15 mouse cellular contexts compared by ENCODE assay signal in genomic region chr4:141623037-141623436, GRCm38 (mm10). TPM values are rescaled to one million over a fixed set of nuclear protein-coding genes. Genes with fewer than 3 reads are reported as not detected.
A peak's percentile ranks its signal among the peaks of the same experiment; 100 is the strongest.
DNase-seq lines count a peak whose midpoint lies in the region; ATAC-seq and TF ChIP-seq lines count a peak whose summit lies in the region.
"Had no signal": no experiment of that assay in that cellular context is flagged by ENCODE, and none has a peak within 500 bp of the region (broad histone marks: within the 10 kb centered on the region; RNA-seq: fewer than 3 reads in every experiment).

No protein-coding gene starts in this region.

- peak; percentile 77 for TF ChIP-seq POLR2A in liver, adult 2 months (IDR thresholded peaks at IDR 0.05; ENCODE audit: extremely low read depth, insufficient read depth, low read length)

- H3K27ac ChIP-seq in heart, embryonic 15.5 days: peak overlapping the region; percentile 56
- H3K27ac ChIP-seq in liver, adult 2 months (replicated peaks; ENCODE audit: insufficient read depth, low read depth, low read length): peak overlapping the region; percentile 91
- H3K27ac ChIP-seq in liver, embryonic 11.5 days (ENCODE audit: low read depth, low read length): no peak overlapping the region
- H3K27ac ChIP-seq in intestine, embryonic 15.5 days: peak overlapping the region; percentile 51; the same call in 1 of the 2 replicates
- H3K27ac ChIP-seq: stomach, embryonic 15.5 days had no signal

- no peak for DNase-seq in heart, adult 18-20 months
- peak; percentile 94 for DNase-seq in liver, adult 2 months (ENCODE audit: extremely low read depth, low read depth, low spot score)
- DNase-seq in liver, embryonic 11.5 days (ENCODE audit: low spot score): no peak
- DNase-seq in kidney, postnatal 25 days: peak; percentile 78 to 91
- DNase-seq in layer of hippocampus, adult 18-20 months (ENCODE audit: low spot score in 2 of 2): no peak
- DNase-seq: cerebellum, adult 9-10 months; lung, embryonic 14.5 days; right cerebral cortex, postnatal 4 days had no signal

- TF ChIP-seq CTCF in liver, adult 2 months (IDR thresholded peaks at IDR 0.05; ENCODE audit: low read depth, low read length): no peak

- no peaks in the 10 kb centered on the region for H3K9me3 ChIP-seq in heart, embryonic 15.5 days (replicated peaks)
- no peaks in the 10 kb centered on the region for H3K9me3 ChIP-seq in liver, embryonic 11.5 days (ENCODE audit: control insufficient read depth, low read length)
- H3K9me3 ChIP-seq in intestine, embryonic 15.5 days: no peaks in the 10 kb centered on the region
- H3K9me3 ChIP-seq: stomach, embryonic 15.5 days had no signal

- peaks cover 28% of the 10 kb centered on the region for H3K4me1 ChIP-seq in heart, embryonic 15.5 days (replicated peaks)
- H3K4me1 ChIP-seq in liver, adult 2 months (ENCODE audit: control insufficient read depth, insufficient read depth, low read length): peaks cover 17% of the 10 kb centered on the region
- H3K4me1 ChIP-seq in liver, embryonic 11.5 days (replicated peaks; ENCODE audit: control insufficient read depth, insufficient read depth, low read length): peaks cover 6% of the 10 kb centered on the region; the same call in 1 of the 2 replicates
- peaks cover 19% of the 10 kb centered on the region for H3K4me1 ChIP-seq in intestine, embryonic 15.5 days (replicated peaks)

- peaks cover 8% of the 10 kb centered on the region; the same call in 1 of the 2 replicates for H3K79me2 ChIP-seq in liver, adult 2 months (ENCODE audit: control insufficient read depth, insufficient read depth, low read length)

- H3K4me3 ChIP-seq in heart, embryonic 15.5 days: no peak overlapping the region
- peak overlapping the region; percentile 77 for H3K4me3 ChIP-seq in liver, adult 2 months (ENCODE audit: insufficient read depth, low read depth, low read length)
- no peak overlapping the region for H3K4me3 ChIP-seq in liver, embryonic 11.5 days (ENCODE audit: low read depth, low read length)
- H3K4me3 ChIP-seq in intestine, embryonic 15.5 days (replicated peaks): peak overlapping the region; percentile 9; the same call in 1 of the 2 replicates
- H3K4me3 ChIP-seq: myocyte; stomach, embryonic 15.5 days had no signal

- H3K27me3 ChIP-seq in heart, embryonic 15.5 days: no peaks in the 10 kb centered on the region
- no peaks in the 10 kb centered on the region for H3K27me3 ChIP-seq in liver, adult 2 months (ENCODE audit: control insufficient read depth, insufficient read depth, low read length)
- H3K27me3 ChIP-seq in liver, embryonic 11.5 days (replicated peaks; ENCODE audit: control insufficient read depth, insufficient read depth, low read length): no peaks in the 10 kb centered on the region
- no peaks in the 10 kb centered on the region for H3K27me3 ChIP-seq in intestine, embryonic 15.5 days (replicated peaks)
- H3K27me3 ChIP-seq: stomach, embryonic 15.5 days had no signal

- no peak overlapping the region for H3K9ac ChIP-seq in heart, embryonic 15.5 days
- H3K9ac ChIP-seq in liver, adult 2 months (ENCODE audit: low read depth, low read length): peak overlapping the region; percentile 80
- H3K9ac ChIP-seq in liver, embryonic 11.5 days (ENCODE audit: low read depth, low read length): no peak overlapping the region
- H3K9ac ChIP-seq in intestine, embryonic 15.5 days: no peak overlapping the region
- H3K9ac ChIP-seq: lung, embryonic 14.5 days; stomach, embryonic 15.5 days had no signal

- no peak for ATAC-seq in heart, embryonic 15.5 days (replicated peaks; ENCODE audit: insufficient number of reproducible peaks, insufficient read depth, low FRiP score, low read depth)
- no peak for ATAC-seq in liver, embryonic 11.5 days (replicated peaks; ENCODE audit: low FRiP score)
- ATAC-seq in intestine, embryonic 15.5 days: peak; percentile 29
- no peak for ATAC-seq in inflammation-experienced regulatory T-cells, adult 6 months

- 81% methylated on average over 11 of the region's 11 CpGs for WGBS in heart, embryonic 15.5 days
- WGBS in liver, adult 2 months: 48% methylated on average over 11 of the region's 11 CpGs
- 82% methylated on average over 11 of the region's 11 CpGs for WGBS in liver, embryonic 11.5 days
- 61% methylated on average over 11 of the region's 11 CpGs for WGBS in intestine, embryonic 15.5 days

- H3K36me3 ChIP-seq in heart, embryonic 15.5 days: peaks cover 22% of the 10 kb centered on the region
- H3K36me3 ChIP-seq in liver, adult 2 months (ENCODE audit: control insufficient read depth, insufficient read depth, low read length): no peaks in the 10 kb centered on the region
- peaks cover 11% of the 10 kb centered on the region; the same call in 1 of the 2 replicates for H3K36me3 ChIP-seq in liver, embryonic 11.5 days (ENCODE audit: control insufficient read depth, insufficient read depth, low read length)
- H3K36me3 ChIP-seq in intestine, embryonic 15.5 days: peaks cover 14% of the 10 kb centered on the region

- no peak overlapping the region for H3K4me2 ChIP-seq in heart, embryonic 15.5 days
- no peak overlapping the region for H3K4me2 ChIP-seq in liver, embryonic 11.5 days
- peak overlapping the region; percentile 43 for H3K4me2 ChIP-seq in intestine, embryonic 15.5 days (replicated peaks)
- H3K4me2 ChIP-seq: lung, embryonic 14.5 days; stomach, embryonic 15.5 days had no signal

RNA-seq across cellular contexts. Expression of gene Slc25a34, which starts 0.6 kb away (rescaled TPM):
- polyA plus RNA-seq in heart, embryonic 15.5 days (2015; fragmentation: Nextera tagmentation; extraction: Ambion mirVana): 0.76 and 0.96 TPM in 2 replicates
- total RNA-seq in heart, adult 18-20 months (2021): 100 to 1,000 TPM; 109 to 132 TPM
- 10.2 and 10.6 TPM in 2 replicates for total RNA-seq in liver, adult 2 months (2014; rRNA removed)
- polyA plus RNA-seq in liver, adult 2 months (2012; rRNA removed): 5.1 and 10.3 TPM in 2 replicates
- not detected in 2 replicates for polyA plus RNA-seq in liver, embryonic 11.5 days (2014; fragmentation: Nextera tagmentation; extraction: Ambion mirVana)
- 3.3 and 4.3 TPM in 2 replicates for polyA plus RNA-seq in intestine, embryonic 15.5 days (2015; fragmentation: Nextera tagmentation; extraction: Ambion mirVana)
- polyA plus RNA-seq in inflammation-experienced regulatory T-cells, adult 6 months (2017; shearing (Covaris generic)): under 1 TPM in 1 of 3 experiments, not detected in 2; 0.13 TPM
- total RNA-seq in layer of hippocampus, adult 18-20 months (2021): 1 to 10 TPM; 4.1 to 4.2 TPM
- total RNA-seq: granulocyte monocyte progenitor cell, adult 5-6 weeks; megakaryocyte, adult 5-6 weeks had no signal
- polyA plus RNA-seq: lung, embryonic 14.5 days had no signal

RNA-seq across cellular contexts. Expression of gene Tmem82, which starts 4.6 kb away (rescaled TPM):
- polyA plus RNA-seq in heart, embryonic 15.5 days (2015; fragmentation: Nextera tagmentation; extraction: Ambion mirVana): 1.0 and 1.2 TPM in 2 replicates
- total RNA-seq in heart, adult 18-20 months (2021): 10 to 100 TPM; 18.7 to 20.7 TPM
- 9.3 and 12.6 TPM in 2 replicates for total RNA-seq in liver, adult 2 months (2014; rRNA removed)
- polyA plus RNA-seq in liver, adult 2 months (2012; rRNA removed): 34.7 and 39.5 TPM in 2 replicates
- polyA plus RNA-seq in liver, embryonic 11.5 days (2014; fragmentation: Nextera tagmentation; extraction: Ambion mirVana): 3.3 and 3.7 TPM in 2 replicates
- polyA plus RNA-seq in intestine, embryonic 15.5 days (2015; fragmentation: Nextera tagmentation; extraction: Ambion mirVana): 18.5 and 21.0 TPM in 2 replicates
- polyA plus RNA-seq in inflammation-experienced regulatory T-cells, adult 6 months (2017; shearing (Covaris generic)): under 1 TPM in 1 of 3 experiments, not detected in 2; 0.78 TPM
- total RNA-seq in layer of hippocampus, adult 18-20 months (2021): under 1 TPM; 0.32 to 0.51 TPM

RNA-seq across cellular contexts. Expression of gene Fblim1, which starts 17.1 kb away (rescaled TPM):
- 48.4 and 59.1 TPM in 2 replicates for polyA plus RNA-seq in heart, embryonic 15.5 days (2015; fragmentation: Nextera tagmentation; extraction: Ambion mirVana)
- total RNA-seq in heart, adult 18-20 months (2021): 100 to 1,000 TPM; 233 to 291 TPM
- total RNA-seq in liver, adult 2 months (2014; rRNA removed): 0.37 and 0.74 TPM in 2 replicates
- 0.86 and 1.2 TPM in 2 replicates for polyA plus RNA-seq in liver, adult 2 months (2012; rRNA removed)
- polyA plus RNA-seq in liver, embryonic 11.5 days (2014; fragmentation: Nextera tagmentation; extraction: Ambion mirVana): 15.4 and 17.0 TPM in 2 replicates
- 63.9 and 68.9 TPM in 2 replicates for polyA plus RNA-seq in intestine, embryonic 15.5 days (2015; fragmentation: Nextera tagmentation; extraction: Ambion mirVana)
- under 1 TPM in 1 of 3 experiments, not detected in 2; 0.43 TPM for polyA plus RNA-seq in inflammation-experienced regulatory T-cells, adult 6 months (2017; shearing (Covaris generic))
- under 1 TPM; 0.61 to 0.74 TPM for total RNA-seq in layer of hippocampus, adult 18-20 months (2021)
- total RNA-seq: megakaryocyte, adult 5-6 weeks had no signal

RNA-seq across cellular contexts. Expression of gene Plekhm2, which starts 41.7 kb away (rescaled TPM):
- polyA plus RNA-seq in heart, embryonic 15.5 days (2015; fragmentation: Nextera tagmentation; extraction: Ambion mirVana): 6.9 and 7.1 TPM in 2 replicates
- total RNA-seq in heart, adult 18-20 months (2021): 100 to 1,000 TPM; 100 to 102 TPM
- total RNA-seq in liver, adult 2 months (2014; rRNA removed): 2.7 and 5.0 TPM in 2 replicates
- polyA plus RNA-seq in liver, adult 2 months (2012; rRNA removed): 11.2 and 13.5 TPM in 2 replicates
- 2.1 and 3.4 TPM in 2 replicates for polyA plus RNA-seq in liver, embryonic 11.5 days (2014; fragmentation: Nextera tagmentation; extraction: Ambion mirVana)
- polyA plus RNA-seq in intestine, embryonic 15.5 days (2015; fragmentation: Nextera tagmentation; extraction: Ambion mirVana): 3.9 and 4.5 TPM in 2 replicates
- polyA plus RNA-seq in inflammation-experienced regulatory T-cells, adult 6 months (2017; shearing (Covaris generic)): 1 to 10 TPM; 3.6 to 4.5 (median 4.2) TPM
- total RNA-seq in layer of hippocampus, adult 18-20 months (2021): 10 to 100 TPM; 81.2 to 81.3 TPM

Comparison
In these comparisons a context has a peak if more than half of its experiments do, and no peak if none do; other contexts are left out.
1. H3K4me3 ChIP-seq: peak in liver, adult 2 months (single experiment) and intestine, embryonic 15.5 days (single experiment); none in heart, embryonic 15.5 days (single experiment) and liver, embryonic 11.5 days (single experiment).
2. DNase-seq: peak in liver, adult 2 months (single experiment) and kidney, postnatal 25 days (2 of 2); none in heart, adult 18-20 months (0 of 2), liver, embryonic 11.5 days (single experiment) and layer of hippocampus, adult 18-20 months (0 of 2).